Mouse (Mus musculus): ENCODE results near the gene Zbtb34. TPM values are rescaled to one million over a fixed set of nuclear protein-coding genes. Genes with fewer than 3 reads are reported as not detected.

The Zbtb34 gene
- polyA plus RNA-seq, 2 experiments from 2014 or later = 0.66 to 1.2 TPM

Other genes starting within 250 kb of the Zbtb34 start
- gene Angptl2, start 215.3 kb downstream of the Zbtb34 start, polyA plus RNA-seq (2017; shearing (Covaris generic)) = 10 to 100 TPM in 1 of 2 experiments, 1 to 10 TPM in 1; 7.8 to 11.3 TPM
- gene Ralgps1, start 59.8 kb downstream of the Zbtb34 start, polyA plus RNA-seq (2017; shearing (Covaris generic)) = 1 to 10 TPM; 5.8 to 8.9 TPM
- 10 to 100 TPM; 16.4 TPM for gene Zbtb43, start 37.2 kb upstream of the Zbtb34 start, polyA plus RNA-seq (2017; shearing (Covaris generic))
- not detected for gene Lmx1b, start 209.2 kb upstream of the Zbtb34 start, polyA plus RNA-seq (2017; shearing (Covaris generic))

All from activated CD4-positive, CD25-positive, alpha-beta regulatory T cell, adult 4 months (primary cell).